Mouse (Mus musculus) CH12.LX (cell line): ENCODE measurements around the gene Adamts20. TPM values are rescaled to one million over a fixed set of nuclear protein-coding genes. Genes with fewer than 3 reads are reported as not detected.

Source experiments
- DNase-seq: peaks from one replicate; pipeline ENCODE4 v3.0.0-alpha.2; 2013; ENCODE audit errors: extremely low read depth
- H3K27ac ChIP-seq: 2 replicates; pipeline ENCODE4 v1.5.1; 2012; ENCODE audit warnings: low read depth, mild to moderate bottlenecking, control low read depth, moderate library complexity; ENCODE audit not compliant: insufficient read depth
- H3K27me3 ChIP-seq: replicated peaks from 2 replicates; pipeline ENCODE3; 2012; ENCODE audit warnings: inconsistent platforms
- H3K36me3 ChIP-seq, 2 experiments: replicated peaks in 1 of 2; 2 replicates each; pipeline versions ENCODE3 to v1.6.1; 2012; ENCODE audit warnings: inconsistent platforms in 1 of 2, low read length in 1 of 2, mild to moderate bottlenecking in 1 of 2, mixed read lengths in 1 of 2, moderate library complexity in 1 of 2; ENCODE audit not compliant: control insufficient read depth in 1 of 2, insufficient read depth in 1 of 2
- H3K4me1 ChIP-seq, 2 experiments: 2 replicates each; pipeline ENCODE4 v1.6.1; 2012; ENCODE audit warnings: inconsistent platforms in 1 of 2, moderate library complexity in 1 of 2; ENCODE audit not compliant: insufficient read depth in 2 of 2, control insufficient read depth in 1 of 2
- H3K4me2 ChIP-seq: 2 replicates; pipeline ENCODE4 v1.6.1; 2012; ENCODE audit warnings: low read depth, mild to moderate bottlenecking, control low read depth; ENCODE audit not compliant: poor library complexity, insufficient read depth, severe bottlenecking
- H3K4me3 ChIP-seq, 3 experiments: fragments of 150-350 bp in 1 of 3; sonication (generic) in 1 of 3; replicated peaks in 1 of 3; 2 replicates each; pipeline versions ENCODE3 to v1.5.1; 2011 to 2012; ENCODE audit warnings: low read depth in 2 of 3, low read length in 2 of 3, mild to moderate bottlenecking in 2 of 3, moderate library complexity in 2 of 3, control low read depth in 1 of 3, improper control_type of control experiment in 1 of 3, inconsistent platforms in 1 of 3, mixed read lengths in 1 of 3; ENCODE audit not compliant: poor library complexity in 1 of 3
- H3K79me2 ChIP-seq: replicated peaks from 2 replicates; pipeline ENCODE4 v1.6.1; 2012; ENCODE audit warnings: mild to moderate bottlenecking, moderate library complexity; ENCODE audit not compliant: control insufficient read depth, poor library complexity, insufficient read depth, severe bottlenecking; ENCODE audit errors: extremely low read depth
- H3K9ac ChIP-seq: 2 replicates; pipeline ENCODE4 v1.6.1; 2012; ENCODE audit warnings: low read depth, mild to moderate bottlenecking, control low read depth, moderate library complexity; ENCODE audit not compliant: insufficient read depth
- H3K9me3 ChIP-seq: replicated peaks from 2 replicates; pipeline ENCODE3; 2012; ENCODE audit warnings: low read length, inconsistent platforms, mixed read lengths
- CHD1 ChIP-seq: IDR thresholded peaks from 2 replicates; pipeline ENCODE4 v1.6.1; 2012; ENCODE audit warnings: low read depth, low read length, improper control_type of control experiment, inconsistent platforms
- IRF4 ChIP-seq: IDR thresholded peaks from 2 replicates; pipeline ENCODE4 v1.6.1; 2014; ENCODE audit warnings: low read depth, mild to moderate bottlenecking, inconsistent platforms, low read length, improper control_type of control experiment
- JUN ChIP-seq: IDR thresholded peaks from 2 replicates; pipeline ENCODE4 v1.6.1; 2011; ENCODE audit warnings: low read depth, mild to moderate bottlenecking, low read length, improper control_type of control experiment, moderate library complexity; ENCODE audit not compliant: insufficient read depth
- MXI1 ChIP-seq: IDR thresholded peaks from 2 replicates; pipeline ENCODE4 v1.6.1; 2011; ENCODE audit warnings: mild to moderate bottlenecking, low read depth, low read length, improper control_type of control experiment
- MYC ChIP-seq: IDR thresholded peaks from 2 replicates; pipeline ENCODE4 v1.6.1; 2011; ENCODE audit warnings: low read depth, mild to moderate bottlenecking, improper control_type of control experiment, low read length
- NELFE ChIP-seq: IDR thresholded peaks from 2 replicates; pipeline ENCODE4 v1.6.1; 2011; ENCODE audit warnings: low read depth, low read length, improper control_type of control experiment
- NRF1 ChIP-seq: IDR thresholded peaks from 2 replicates; pipeline ENCODE4 v1.6.1; 2014; ENCODE audit warnings: low read depth, mild to moderate bottlenecking, inconsistent platforms, low read length, improper control_type of control experiment, moderate library complexity
- PAX5 ChIP-seq: IDR thresholded peaks from 2 replicates; pipeline ENCODE4 v1.6.1; 2012; ENCODE audit warnings: low read length, inconsistent platforms, mixed read lengths
- POLR2AphosphoS2 ChIP-seq: IDR thresholded peaks from 2 replicates; pipeline ENCODE4 v1.6.1; 2011; ENCODE audit warnings: low read depth, low read length, improper control_type of control experiment
- RAD21 ChIP-seq: IDR thresholded peaks from 2 replicates; pipeline ENCODE4 v1.6.1; 2011; ENCODE audit warnings: low read depth, mild to moderate bottlenecking, low read length, improper control_type of control experiment, moderate library complexity
- TBP ChIP-seq: conservative IDR thresholded peaks from 2 replicates; pipeline ENCODE4 v1.6.1; 2011; ENCODE audit warnings: low read depth, low read length, improper control_type of control experiment
- UBTF ChIP-seq: IDR thresholded peaks from 2 replicates; pipeline ENCODE4 v1.6.1; 2012; ENCODE audit warnings: low read depth, mild to moderate bottlenecking, inconsistent platforms, low read length, improper control_type of control experiment, moderate library complexity
- USF1 ChIP-seq: IDR thresholded peaks from 2 replicates; pipeline ENCODE4 v1.6.1; 2014; ENCODE audit warnings: low read depth, mild to moderate bottlenecking, inconsistent platforms, low read length, improper control_type of control experiment
- dilution Hi-C: fragments of 300-500 bp; cut with MboI; formaldehyde crosslinking; loops from 2 replicates; pipeline ENCODE4 v1.14.3; 2020; ENCODE audit warnings: low sequenced_read_pairs; ENCODE audit not compliant: extremely low pct_unique_long_range_greater_than_20kb, extremely low pct_ligation_motif_present
- in situ Hi-C: fragments of 300-500 bp; cut with MboI; formaldehyde crosslinking; loops from 3 replicates; pipeline ENCODE4 v1.14.3; 2019; ENCODE audit warnings: low sequenced_read_pairs, low pct_ligation_motif_present, low pct_unique_long_range_greater_than_20kb, mixed read lengths
- polyA plus RNA-seq: library from polyadenylated mRNA; unstranded; fragments of >175 nt; gene quantifications from 2 replicates; pipeline ENCODE4 v1.2.1, GENCODE M21; 2012; ENCODE audit warnings: low read depth; ENCODE audit not compliant: insufficient read length
- total RNA-seq, 2 experiments: library from RNA; depleted of rRNA; stranded (reverse); fragments of 300-350 nt in 1 of 2; fragments of >200 nt in 1 of 2; gene quantifications; 2 replicates each; pipeline ENCODE4 v1.2.3; 2012 to 2014

Gene Adamts20
- total and polyA plus RNA-seq, 3 experiments, result 0.37 to 1.5 (median 0.68) TPM

- TF ChIP-seq JUN (no peak), UBTF (no peak)
- no peak overlapping the region for H3K4me3 ChIP-seq
- no peak overlapping the region for H3K9ac ChIP-seq
- DNase-seq, result no peak
- H3K79me2 ChIP-seq, result no peaks in the 10 kb centered on the region
- no peaks in the 10 kb centered on the region for H3K9me3 ChIP-seq
- no peak overlapping the region for H3K27ac ChIP-seq
- in situ Hi-C loops, result loop anchor here (10.0 kb wide), 1 partner anchor 270 kb away; no protein-coding TSS in a partner anchor
- dilution Hi-C loops, result no loop called here
- H3K36me3 ChIP-seq, result no peaks in the 10 kb centered on the region
- no peaks in the 10 kb centered on the region for H3K27me3 ChIP-seq
- H3K4me1 ChIP-seq, result peaks cover 0 to 2% of the 10 kb centered on the region in 2 experiments; a peak in 1 of 4 replicates
- H3K4me2 ChIP-seq, result no peak overlapping the region
These were observed 200.7 kb downstream of the Adamts20 start for GRCm38 (mm10) chr15:94264497-94264879.

- Histone ChIP-seq H3K4me3 (no peak overlapping the region), H3K27me3 (no peaks in the 10 kb centered on the region), H3K9ac (no peak overlapping the region), H3K36me3 (no peaks in the 10 kb centered on the region), H3K27ac (no peak overlapping the region), H3K4me1 (peaks cover 0 to 2% of the 10 kb centered on the region in 2 experiments; a peak in 1 of 4 replicates), H3K4me2 (no peak overlapping the region), H3K9me3 (no peaks in the 10 kb centered on the region), H3K79me2 (no peaks in the 10 kb centered on the region)
- no peak for TF ChIP-seq NRF1
- in situ Hi-C loops (loop anchor here (10.0 kb wide), 1 partner anchor 271 kb away; no protein-coding TSS in a partner anchor), dilution Hi-C loops (no loop called here)
- no peak for DNase-seq
These were observed 201.2 kb downstream of the Adamts20 start for GRCm38 (mm10) chr15:94263866-94264496.

DNA sequence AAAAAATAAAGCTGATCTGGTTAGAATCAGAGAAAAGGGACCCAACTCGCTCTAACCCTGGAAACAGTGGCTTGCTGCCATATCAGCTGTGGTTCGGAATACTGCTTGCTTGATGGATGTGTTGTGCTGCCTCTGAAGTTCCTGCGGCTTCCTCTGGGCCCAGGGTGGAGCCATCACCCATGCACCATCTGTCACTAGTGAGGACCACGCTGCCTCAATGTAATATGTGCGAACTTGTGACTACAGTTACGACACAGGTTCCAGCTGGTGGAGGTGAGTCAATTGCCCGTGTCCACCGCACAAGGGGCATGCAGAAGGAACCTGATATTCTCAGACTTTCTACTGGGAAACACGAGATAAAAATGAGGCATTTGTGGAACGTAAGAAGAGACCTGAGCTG is 202.0 kb downstream of the Adamts20 start:
- no peaks in the 10 kb centered on the region for H3K36me3 ChIP-seq
- dilution Hi-C loops, result no loop called here
- no peaks in the 10 kb centered on the region for H3K9me3 ChIP-seq
- H3K79me2 ChIP-seq, result no peaks in the 10 kb centered on the region
- H3K4me1 ChIP-seq, result peaks cover 0 to 2% of the 10 kb centered on the region in 2 experiments; a peak in 1 of 4 replicates
- H3K27ac ChIP-seq, result no peak overlapping the region; the same call in 1 of the 2 replicates
- H3K9ac ChIP-seq, result no peak overlapping the region
- no peaks in the 10 kb centered on the region for H3K27me3 ChIP-seq
- H3K4me2 ChIP-seq, result no peak overlapping the region
- no peak for DNase-seq
- in situ Hi-C loops, result loop anchor here (10.0 kb wide), 1 partner anchor 272 kb away; no protein-coding TSS in a partner anchor
- TF ChIP-seq IRF4 (no peak), MYC (no peak), NELFE (no peak), JUN (no peak), USF1 (no peak), MXI1 (no peak), CHD1 (no peak), TBP (no peak), PAX5 (no peak), RAD21 (no peak), POLR2AphosphoS2 (no peak)
- no peak overlapping the region for H3K4me3 ChIP-seq
